In genomic region chr14:8161777-8162176, GRCm38 (mm10) we compare ENCODE assay signal across 9 mouse cellular contexts. TPM values are rescaled to one million over a fixed set of nuclear protein-coding genes. Genes with fewer than 3 reads are reported as not detected.
DNase-seq lines count a peak whose midpoint lies in the region; ATAC-seq and TF ChIP-seq lines count a peak whose summit lies in the region.
"Had no signal": no experiment of that assay in that cellular context is flagged by ENCODE, and none has a peak within 500 bp of the region (broad histone marks: within the 10 kb centered on the region; RNA-seq: fewer than 3 reads in every experiment).

No protein-coding gene starts in this region.

- no peak overlapping the region for H3K4me2 ChIP-seq in kidney, embryonic 14.5 days (replicated peaks; ENCODE audit: low read depth, low read length)
- H3K4me2 ChIP-seq: limb, embryonic 13.5 days had no signal

- no peak for ATAC-seq in kidney, embryonic 14.5 days (ENCODE audit: low FRiP score, low TSS enrichment)

- peaks cover 7% of the 10 kb centered on the region for H3K36me3 ChIP-seq in kidney, adult 2 months (ENCODE audit: control insufficient read depth, insufficient read depth, low read length)
- H3K36me3 ChIP-seq in kidney, embryonic 14.5 days (ENCODE audit: control insufficient read depth, insufficient read depth, low read length) = peaks cover 43% of the 10 kb centered on the region
- H3K36me3 ChIP-seq in ES-Bruce4 (ENCODE audit: control insufficient read depth, insufficient read depth, low read length, poor library complexity, severe bottlenecking) = peaks cover 28% of the 10 kb centered on the region
- H3K36me3 ChIP-seq in hindbrain, embryonic 10.5 days = peaks cover 61% of the 10 kb centered on the region

- 87% methylated on average over 2 of the region's 2 CpGs for WGBS in kidney, adult 2 months
- 80% methylated on average over 2 of the region's 2 CpGs for WGBS in kidney, embryonic 14.5 days
- WGBS in hindbrain, embryonic 10.5 days = 84% methylated on average over 2 of the region's 2 CpGs

- no peak for TF ChIP-seq EP300 in ES-Bruce4 (IDR thresholded peaks at IDR 0.05; ENCODE audit: insufficient read depth, low read depth, low read length)

- H3K27me3 ChIP-seq in kidney, adult 2 months (replicated peaks; ENCODE audit: control insufficient read depth, insufficient read depth, low read length) = no peaks in the 10 kb centered on the region
- H3K27me3 ChIP-seq in kidney, embryonic 14.5 days (ENCODE audit: control insufficient read depth, insufficient read depth, low read length) = no peaks in the 10 kb centered on the region
- H3K27me3 ChIP-seq in ES-Bruce4 (ENCODE audit: control insufficient read depth, insufficient read depth, low read length, poor library complexity, severe bottlenecking) = no peaks in the 10 kb centered on the region
- H3K27me3 ChIP-seq in hindbrain, embryonic 10.5 days (ENCODE audit: insufficient read depth, poor library complexity, severe bottlenecking) = no peaks in the 10 kb centered on the region
- H3K27me3 ChIP-seq: limb, embryonic 13.5 days had no signal

- no peak for TF ChIP-seq POLR2A in kidney, adult 2 months (IDR thresholded peaks at IDR 0.05; ENCODE audit: low read depth, low read length)
- TF ChIP-seq POLR2A in ES-Bruce4 (IDR thresholded peaks at IDR 0.05; ENCODE audit: insufficient read depth, low read length) = no peak

- H3K27ac ChIP-seq in kidney, adult 2 months (ENCODE audit: insufficient read depth, low read depth, low read length) = no peak overlapping the region
- no peak overlapping the region for H3K27ac ChIP-seq in kidney, embryonic 14.5 days (ENCODE audit: low read depth, low read length)
- no peak overlapping the region for H3K27ac ChIP-seq in ES-Bruce4 (ENCODE audit: insufficient read depth, low read length)
- no peak overlapping the region for H3K27ac ChIP-seq in hindbrain, embryonic 10.5 days
- H3K27ac ChIP-seq: limb, embryonic 13.5 days had no signal

- H3K9ac ChIP-seq in kidney, embryonic 14.5 days (ENCODE audit: low read depth, low read length) = no peak overlapping the region
- H3K9ac ChIP-seq in ES-Bruce4 (ENCODE audit: low read depth, poor library complexity, severe bottlenecking) = no peak overlapping the region
- H3K9ac ChIP-seq: limb, embryonic 13.5 days had no signal

- no peaks in the 10 kb centered on the region for H3K4me1 ChIP-seq in kidney, adult 2 months (ENCODE audit: control insufficient read depth, insufficient read depth, low read length)
- no peaks in the 10 kb centered on the region for H3K4me1 ChIP-seq in kidney, embryonic 14.5 days (ENCODE audit: control insufficient read depth, insufficient read depth, low read length)
- H3K4me1 ChIP-seq in ES-Bruce4 (ENCODE audit: control insufficient read depth, insufficient read depth, low read length) = no peaks in the 10 kb centered on the region
- H3K4me1 ChIP-seq in hindbrain, embryonic 10.5 days (replicated peaks) = no peaks in the 10 kb centered on the region
- H3K4me1 ChIP-seq: limb, embryonic 13.5 days had no signal

- peak; percentile 58 for TF ChIP-seq CTCF in kidney, adult 2 months (conservative IDR thresholded peaks at IDR 0.05; ENCODE audit: insufficient read depth, insufficient read length, low read depth, low read length)
- peak; percentile 12 for TF ChIP-seq CTCF in ES-Bruce4 (IDR thresholded peaks at IDR 0.05; ENCODE audit: low read depth, low read length)

- no peaks in the 10 kb centered on the region for H3K9me3 ChIP-seq in kidney, embryonic 14.5 days (ENCODE audit: control insufficient read depth, low read length)
- no peaks in the 10 kb centered on the region for H3K9me3 ChIP-seq in ES-Bruce4 (replicated peaks; ENCODE audit: control insufficient read depth, insufficient read depth, low read length, poor library complexity, severe bottlenecking)
- H3K9me3 ChIP-seq in hindbrain, embryonic 10.5 days = no peaks in the 10 kb centered on the region
- H3K9me3 ChIP-seq: limb, embryonic 13.5 days had no signal

- no peak overlapping the region for H3K4me3 ChIP-seq in kidney, adult 2 months (ENCODE audit: insufficient read depth, low read depth, low read length)
- no peak overlapping the region for H3K4me3 ChIP-seq in kidney, embryonic 14.5 days (ENCODE audit: low read length)
- H3K4me3 ChIP-seq in ES-Bruce4 (ENCODE audit: low read depth, low read length) = no peak overlapping the region
- no peak overlapping the region for H3K4me3 ChIP-seq in hindbrain, embryonic 10.5 days
- H3K4me3 ChIP-seq: limb, embryonic 13.5 days had no signal

- peak; percentile 43 for DNase-seq in kidney, adult 2 months
- peak; percentile 40 for DNase-seq in A20 (ENCODE audit: low read depth, low spot score)
- peak; percentile 57 for DNase-seq in lung, postnatal 10 days
- no peak for DNase-seq in embryo, embryonic 10 days (ENCODE audit: low spot score)
- no peak for DNase-seq in hindbrain, embryonic 10.5 days (ENCODE audit: low spot score)
- no peak for DNase-seq in c-Kit-positive CD71-positive TER-119-positive erythroid progenitor cells, embryonic 14.5 days (ENCODE audit: low spot score)

RNA-seq across cellular contexts. Expression of gene Pdhb, which starts 11.0 kb away (rescaled TPM):
- 100 and 134 TPM in 2 replicates for polyA plus RNA-seq in kidney, adult 2 months (2012; rRNA removed)
- 231 and 247 TPM in 2 replicates for polyA plus RNA-seq in kidney, embryonic 14.5 days (2014; fragmentation: Nextera tagmentation; extraction: Ambion mirVana)
- polyA plus RNA-seq in ES-Bruce4 (2011; ENCODE audit: insufficient read depth, insufficient read length, low read depth, missing spikeins) = 167 and 168 TPM in 2 replicates
- 212 and 213 TPM in 2 replicates for polyA plus RNA-seq in hindbrain, embryonic 10.5 days (2016; fragmentation: Nextera tagmentation; extraction: Ambion mirVana)

RNA-seq across cellular contexts. Expression of gene Kctd6, which starts 52.2 kb away (rescaled TPM):
- 16.2 and 17.2 TPM in 2 replicates for polyA plus RNA-seq in kidney, adult 2 months (2012; rRNA removed)
- polyA plus RNA-seq in kidney, embryonic 14.5 days (2014; fragmentation: Nextera tagmentation; extraction: Ambion mirVana) = 9.1 and 10.4 TPM in 2 replicates
- polyA plus RNA-seq in ES-Bruce4 (2011; ENCODE audit: insufficient read depth, insufficient read length, low read depth, missing spikeins) = 35.6 and 36.7 TPM in 2 replicates
- polyA plus RNA-seq in hindbrain, embryonic 10.5 days (2016; fragmentation: Nextera tagmentation; extraction: Ambion mirVana) = 3.8 and 4.0 TPM in 2 replicates

Comparison
In these comparisons a context has a peak if more than half of its experiments do, and no peak if none do; other contexts are left out.
1. DNase-seq: peak in kidney, adult 2 months (single experiment), A20 (single experiment) and lung, postnatal 10 days (single experiment); none in embryo, embryonic 10 days (single experiment), hindbrain, embryonic 10.5 days (single experiment) and c-Kit-positive CD71-positive TER-119-positive erythroid progenitor cells, embryonic 14.5 days (single experiment).